ENCODE assay signal across 12 mouse cellular contexts in genomic region chr3:153292853-153293252, GRCm38 (mm10).
A peak's percentile ranks its signal among the peaks of the same experiment; 100 is the strongest.
DNase-seq lines count a peak whose midpoint lies in the region; ATAC-seq and TF ChIP-seq lines count a peak whose summit lies in the region.
"Had no signal": no experiment of that assay in that cellular context is flagged by ENCODE, and none has a peak within 500 bp of the region (broad histone marks: within the 10 kb centered on the region; RNA-seq: fewer than 3 reads in every experiment).

No protein-coding gene starts in this region.

- 0 out of 2 replicates have a peak, but pooled peaks cover 8% of the 10 kb centered on the region for H3K36me3 ChIP-seq in embryonic facial prominence, embryonic 13.5 days
- H3K36me3 ChIP-seq in embryonic facial prominence, embryonic 10.5 days (replicated peaks) = no peaks in the 10 kb centered on the region
- H3K36me3 ChIP-seq in lung, embryonic 15.5 days = no peaks in the 10 kb centered on the region
- H3K36me3 ChIP-seq in splenic B cell, adult 2 months (ENCODE audit: control insufficient read depth, insufficient read depth, low read length, poor library complexity, severe bottlenecking) = no peaks in the 10 kb centered on the region
- H3K36me3 ChIP-seq: embryonic facial prominence, embryonic 12.5 days had no signal

- no peak for TF ChIP-seq CTCF in lung, adult 2 months (IDR thresholded peaks at IDR 0.05; ENCODE audit: insufficient read depth, low read length)

- no peak overlapping the region for H3K9ac ChIP-seq in embryonic facial prominence, embryonic 13.5 days
- H3K9ac ChIP-seq in lung, embryonic 15.5 days = no peak overlapping the region
- H3K9ac ChIP-seq: embryonic facial prominence, embryonic 12.5 days; forebrain, postnatal 0 days had no signal

- no peak overlapping the region for H3K27ac ChIP-seq in embryonic facial prominence, embryonic 13.5 days
- no peak overlapping the region for H3K27ac ChIP-seq in embryonic facial prominence, embryonic 10.5 days (replicated peaks)
- no peak overlapping the region for H3K27ac ChIP-seq in lung, embryonic 15.5 days
- H3K27ac ChIP-seq: embryonic facial prominence, embryonic 12.5 days had no signal

- H3K9me3 ChIP-seq in embryonic facial prominence, embryonic 13.5 days = no peaks in the 10 kb centered on the region
- no peaks in the 10 kb centered on the region for H3K9me3 ChIP-seq in embryonic facial prominence, embryonic 10.5 days
- H3K9me3 ChIP-seq in lung, embryonic 15.5 days = no peaks in the 10 kb centered on the region
- H3K9me3 ChIP-seq: embryonic facial prominence, embryonic 12.5 days had no signal

- no peak for DNase-seq in embryonic facial prominence, embryonic 10.5 days (ENCODE audit: low spot score)
- DNase-seq in lung, adult 18-20 months = peak; percentile 5 to 20
- DNase-seq in lung, adult 2 months = no peak
- DNase-seq in splenic B cell, adult 2 months (ENCODE audit: low read depth, low spot score) = peak; percentile 47
- DNase-seq in MN1 (ENCODE audit: low spot score) = no peak
- no peak for DNase-seq in gastrocnemius, postnatal 36 days
- DNase-seq: forebrain, postnatal 0 days; right cerebral cortex, adult 18-20 months had no signal

- no peak overlapping the region for H3K4me3 ChIP-seq in embryonic facial prominence, embryonic 13.5 days
- no peak overlapping the region for H3K4me3 ChIP-seq in embryonic facial prominence, embryonic 10.5 days
- no peak overlapping the region for H3K4me3 ChIP-seq in lung, adult 2 months (replicated peaks; ENCODE audit: extremely low read depth, low read depth, low read length)
- no peak overlapping the region for H3K4me3 ChIP-seq in lung, embryonic 15.5 days
- H3K4me3 ChIP-seq: embryonic facial prominence, embryonic 12.5 days; myocyte had no signal

- no peak for TF ChIP-seq POLR2A in lung, adult 2 months (IDR thresholded peaks at IDR 0.05; ENCODE audit: borderline replicate concordance, extremely low read depth, low read depth, low read length)

- 0 out of 2 replicates have a peak, but pooled peaks have one; percentile 15 for ATAC-seq in embryonic facial prominence, embryonic 13.5 days (ENCODE audit: insufficient number of reproducible peaks, insufficient read depth, low FRiP score, low TSS enrichment, low read depth)
- ATAC-seq in lung, embryonic 15.5 days (ENCODE audit: borderline replicate concordance, extremely low read depth, low FRiP score, low TSS enrichment) = peak; percentile 32; the same call in 1 of the 2 replicates
- ATAC-seq: forebrain, postnatal 0 days had no signal

- 88% methylated on average over 5 of the region's 5 CpGs for WGBS in embryonic facial prominence, embryonic 13.5 days
- 94% methylated on average over 5 of the region's 5 CpGs for WGBS in embryonic facial prominence, embryonic 10.5 days
- WGBS in lung, adult 2 months = 83% methylated on average over 5 of the region's 5 CpGs
- WGBS in lung, embryonic 15.5 days = 89% methylated on average over 5 of the region's 5 CpGs

- H3K4me2 ChIP-seq in embryonic facial prominence, embryonic 13.5 days = no peak overlapping the region
- H3K4me2 ChIP-seq in lung, embryonic 15.5 days = no peak overlapping the region
- H3K4me2 ChIP-seq: embryonic facial prominence, embryonic 12.5 days had no signal

- intact Hi-C loops in gastrocnemius, postnatal 36 days (cut with DNase I) = no loop called here

- peaks cover 20% of the 10 kb centered on the region for H3K4me1 ChIP-seq in embryonic facial prominence, embryonic 13.5 days
- peaks cover 15% of the 10 kb centered on the region for H3K4me1 ChIP-seq in embryonic facial prominence, embryonic 10.5 days
- no peaks in the 10 kb centered on the region; the same call in 1 of the 2 replicates for H3K4me1 ChIP-seq in lung, adult 2 months (ENCODE audit: control insufficient read depth, insufficient read depth, low read length)
- H3K4me1 ChIP-seq in lung, embryonic 15.5 days = peaks cover 6% of the 10 kb centered on the region; the same call in 1 of the 2 replicates

- H3K27me3 ChIP-seq in embryonic facial prominence, embryonic 13.5 days = no peaks in the 10 kb centered on the region
- H3K27me3 ChIP-seq in embryonic facial prominence, embryonic 10.5 days (replicated peaks; ENCODE audit: low read depth, poor library complexity, severe bottlenecking) = no peaks in the 10 kb centered on the region
- no peaks in the 10 kb centered on the region for H3K27me3 ChIP-seq in lung, embryonic 15.5 days
- H3K27me3 ChIP-seq in splenic B cell, adult 2 months (ENCODE audit: control insufficient read depth, insufficient read depth, low read length, poor library complexity, severe bottlenecking) = no peaks in the 10 kb centered on the region
- H3K27me3 ChIP-seq: embryonic facial prominence, embryonic 12.5 days had no signal

Comparison
In these comparisons a context has a peak if more than half of its experiments do, and no peak if none do; other contexts are left out.
1. DNase-seq: peak in lung, adult 18-20 months (2 of 2) and splenic B cell, adult 2 months (single experiment); none in embryonic facial prominence, embryonic 10.5 days (single experiment), lung, adult 2 months (single experiment), MN1 (single experiment) and gastrocnemius, postnatal 36 days (0 of 2).